Mouse (Mus musculus) cortical plate, adult 2 months (tissue): ENCODE data around the gene 4930402F06Rik.

Experiments used
- CTCF ChIP-seq: fragments of 200-500 bp; IDR thresholded peaks from 2 replicates; pipeline ENCODE4 v1.5.1; 2011; ENCODE audit warnings: mild to moderate bottlenecking, control low read depth, low read length; ENCODE audit not compliant: insufficient read depth; ENCODE audit errors: extremely low read depth
- POLR2A ChIP-seq: fragments of 200-500 bp; IDR thresholded peaks from 2 replicates; pipeline ENCODE4 v1.6.1; 2011; ENCODE audit warnings: mild to moderate bottlenecking, low read length, control low read depth; ENCODE audit not compliant: insufficient read depth; ENCODE audit errors: extremely low read depth

DNA sequence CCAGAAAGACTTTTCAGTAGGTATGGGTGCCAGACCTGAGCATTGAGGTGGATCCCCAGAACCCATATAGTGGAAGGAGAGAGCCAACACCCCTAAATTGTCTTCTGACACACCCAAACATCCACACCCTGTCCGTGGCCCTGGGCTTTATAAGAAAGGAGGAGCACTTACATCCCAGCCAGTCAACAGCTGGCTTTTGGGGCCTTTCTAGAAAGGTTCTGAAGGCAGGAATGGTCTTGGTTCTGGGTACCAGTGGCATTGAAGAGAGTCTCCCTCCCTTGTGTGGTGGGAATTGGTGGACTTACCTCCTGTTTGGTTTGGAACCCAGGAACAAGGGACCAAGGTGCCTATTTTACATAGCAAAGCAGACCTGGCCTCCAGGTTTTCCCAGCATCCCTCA lies 9.6 kb upstream of the 4930402F06Rik start:
- TF ChIP-seq POLR2A (no peak), CTCF (no peak)
